Mouse (Mus musculus) liver, postnatal 0 days (tissue): Measurements from ENCODE around the gene Rcan2.

Experiments used
- CTCF ChIP-seq: sonication (generic); IDR thresholded peaks from 2 replicates; pipeline ENCODE4 v1.5.1; 2016; ENCODE audit warnings: antibody characterized with exemption, low read depth
- EP300 ChIP-seq: IDR thresholded peaks from 2 replicates; pipeline ENCODE4 v1.6.1; 2016; ENCODE audit warnings: antibody characterized with exemption, low read depth, mild to moderate bottlenecking

DNA sequence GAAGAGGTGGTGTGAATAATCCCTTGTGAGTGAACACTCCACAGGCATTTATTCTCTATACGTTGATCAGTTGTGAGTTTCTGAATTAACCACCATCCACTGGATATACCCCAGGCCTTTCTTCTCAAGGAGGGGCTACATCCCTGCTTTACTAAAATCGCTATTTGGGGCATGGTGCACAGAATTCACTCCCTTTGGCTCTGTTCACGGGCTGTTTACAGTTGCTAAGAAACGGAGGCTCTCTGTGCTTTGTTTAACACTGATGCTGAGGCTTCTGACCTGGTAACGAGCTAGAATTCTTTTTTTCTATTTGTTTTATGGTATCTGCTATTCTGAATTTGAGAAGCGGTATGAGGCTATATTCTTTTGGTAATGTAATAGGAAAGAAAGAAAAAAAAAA is 224.8 kb downstream of the Rcan2 start:
- TF ChIP-seq EP300, result no peak
- no peak for TF ChIP-seq CTCF
